8 mouse cellular contexts compared by ENCODE assay signal in the genomic region with DNA sequence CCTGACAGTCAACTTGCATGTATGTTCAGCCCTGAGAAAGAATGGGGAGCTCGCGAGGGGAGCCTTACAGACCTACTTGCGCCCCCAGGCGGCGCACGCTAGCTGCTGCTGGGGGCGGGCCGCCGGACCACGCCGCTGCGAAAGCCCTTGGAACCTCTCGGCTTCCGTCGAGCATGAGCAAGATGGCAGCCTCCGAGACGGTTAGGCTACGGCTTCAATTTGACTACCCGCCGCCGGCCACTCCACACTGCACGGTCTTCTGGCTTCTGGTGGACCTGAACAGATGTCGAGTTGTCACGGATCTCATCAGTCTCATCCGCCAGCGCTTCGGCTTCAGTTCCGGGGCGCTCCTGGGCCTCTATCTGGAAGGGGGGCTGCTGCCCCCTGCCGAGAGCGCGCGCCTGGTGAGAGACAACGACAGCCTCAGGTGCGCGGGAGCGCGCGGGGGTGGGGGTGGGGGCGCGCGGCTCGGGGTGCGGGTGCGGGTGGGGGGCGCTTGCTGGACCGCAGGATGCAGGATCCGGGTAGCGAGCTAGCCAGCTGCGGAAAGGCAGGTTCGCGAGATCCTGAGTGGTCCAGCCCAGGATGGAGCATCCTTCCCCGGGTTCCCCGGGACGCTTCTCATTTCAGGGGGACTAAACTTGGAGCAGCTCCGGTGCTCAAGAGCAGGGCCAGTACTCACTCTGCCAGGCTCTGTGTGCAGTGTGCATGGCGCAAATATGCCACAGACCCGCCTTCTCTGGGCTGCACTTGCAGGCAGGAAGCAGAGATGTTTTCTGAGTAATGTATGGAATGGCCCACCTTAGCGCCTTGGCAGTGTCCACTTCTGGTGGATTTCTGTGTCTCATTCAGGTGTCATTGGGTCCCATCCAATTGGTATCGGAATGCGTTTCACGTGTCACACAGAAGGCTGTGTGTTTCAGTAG. TPM values are rescaled to one million over a fixed set of nuclear protein-coding genes. Genes with fewer than 3 reads are reported as not detected.
A peak's percentile ranks its signal among the peaks of the same experiment; 100 is the strongest.
DNase-seq lines count a peak whose midpoint lies in the region; ATAC-seq lines count a peak whose summit lies in the region.

No protein-coding gene starts in this region.

- DNase-seq in adipocyte (ENCODE audit: low spot score): peak; percentile 90
- peak; percentile 97 for DNase-seq in embryo, embryonic 10 days (ENCODE audit: low spot score)
- peak; percentile 93 for DNase-seq in gastrocnemius, postnatal 10 days
- DNase-seq in left cerebral cortex, postnatal 10 days (ENCODE audit: extremely low spot score in 1 of 2, low spot score in 2 of 2): peak; percentile 91 to 95
- peak; percentile 96 for DNase-seq in right cerebral cortex, postnatal 25 days
- DNase-seq in urinary bladder, postnatal 4 days (ENCODE audit: low spot score in 2 of 2): peak; percentile 87 to 92

- peak; percentile 94 for ATAC-seq in inflammation-experienced regulatory T-cells, adult 6 months
- peak; percentile 88 for ATAC-seq in megakaryocyte-erythroid progenitor cell, adult 5-6 weeks (replicated peaks; ENCODE audit: low FRiP score, low TSS enrichment, poor library complexity, severe bottlenecking)

- intact Hi-C loops in left cerebral cortex, postnatal 10 days (cut with DNase I): no loop called here

RNA-seq across cellular contexts. Expression of gene Coil, which starts 4.0 kb away (rescaled TPM):
- 1 to 10 TPM; 3.9 to 5.7 TPM for total RNA-seq in gastrocnemius, postnatal 10 days (2021)
- polyA plus RNA-seq in inflammation-experienced regulatory T-cells, adult 6 months (2017; shearing (Covaris generic)): 1 to 10 TPM; 5.3 to 8.3 (median 7.7) TPM
- 10 to 100 TPM; 21.0 to 21.3 TPM for total RNA-seq in left cerebral cortex, postnatal 10 days (2021)
- 12.0 and 13.1 TPM in 2 replicates for total RNA-seq in megakaryocyte-erythroid progenitor cell, adult 5-6 weeks (2014; fragmentation: Nextera tagmentation)
- total RNA-seq in megakaryocyte-erythroid progenitor cell, adult 5-6 weeks (2017): 15.8 and 17.1 TPM in 2 replicates

RNA-seq across cellular contexts. Expression of gene Elobl, which starts 7.3 kb away (rescaled TPM):
- not detected for total RNA-seq in gastrocnemius, postnatal 10 days (2021)
- polyA plus RNA-seq in inflammation-experienced regulatory T-cells, adult 6 months (2017; shearing (Covaris generic)): 1 to 10 TPM in 1 of 3 experiments, not detected in 2; 1.8 TPM
- total RNA-seq in left cerebral cortex, postnatal 10 days (2021): not detected
- not detected in 2 replicates for total RNA-seq in megakaryocyte-erythroid progenitor cell, adult 5-6 weeks (2014; fragmentation: Nextera tagmentation)
- total RNA-seq in megakaryocyte-erythroid progenitor cell, adult 5-6 weeks (2017): not detected in 2 replicates

RNA-seq across cellular contexts. Expression of gene Scpep1, which starts 18.8 kb away (rescaled TPM):
- total RNA-seq in gastrocnemius, postnatal 10 days (2021): 10 to 100 TPM; 27.2 to 30.4 TPM
- 10 to 100 TPM; 22.4 to 42.1 (median 22.8) TPM for polyA plus RNA-seq in inflammation-experienced regulatory T-cells, adult 6 months (2017; shearing (Covaris generic))
- total RNA-seq in left cerebral cortex, postnatal 10 days (2021): 10 to 100 TPM; 18.2 to 20.7 TPM
- total RNA-seq in megakaryocyte-erythroid progenitor cell, adult 5-6 weeks (2014; fragmentation: Nextera tagmentation): 7.8 TPM in 2 replicates
- 5.0 and 8.4 TPM in 2 replicates for total RNA-seq in megakaryocyte-erythroid progenitor cell, adult 5-6 weeks (2017)

RNA-seq across cellular contexts. Expression of gene Trim25, which starts 25.1 kb away (rescaled TPM):
- 10 to 100 TPM; 18.0 to 20.0 TPM for total RNA-seq in gastrocnemius, postnatal 10 days (2021)
- polyA plus RNA-seq in inflammation-experienced regulatory T-cells, adult 6 months (2017; shearing (Covaris generic)): 10 to 100 TPM in 2 of 3 experiments, 1 to 10 TPM in 1; 9.6 to 11.3 (median 10.1) TPM
- total RNA-seq in left cerebral cortex, postnatal 10 days (2021): 1 to 10 TPM; 6.0 to 6.3 TPM
- total RNA-seq in megakaryocyte-erythroid progenitor cell, adult 5-6 weeks (2014; fragmentation: Nextera tagmentation): 35.5 and 49.4 TPM in 2 replicates
- 28.0 and 30.7 TPM in 2 replicates for total RNA-seq in megakaryocyte-erythroid progenitor cell, adult 5-6 weeks (2017)

Comparison
In these comparisons a context has a peak if more than half of its experiments do, and no peak if none do; other contexts are left out.
1. Peak in every context shown above with its lines: DNase-seq and ATAC-seq.